Mouse (Mus musculus): ENCODE results near the gene Plekhm3.

Plekhm3 gene

GRCm38 (mm10) chr1:64927437-64928274, 29.0 kb downstream of the Plekhm3 start:
- DNase-seq: no peak

GRCm38 (mm10) chr1:64925594-64925993, 31.0 kb downstream of the Plekhm3 start:
- DNase-seq: no peak

GRCm38 (mm10) chr1:64924283-64924682, 32.3 kb downstream of the Plekhm3 start:
- no peak for DNase-seq

GRCm38 (mm10) chr1:64918810-64919528, 37.7 kb downstream of the Plekhm3 start:
- DNase-seq: no peak

- DNase-seq: no peak
Measured at GRCm38 (mm10) chr1:64917966-64918365, 38.7 kb downstream of the Plekhm3 start.

- no peak for DNase-seq
Measured at GRCm38 (mm10) chr1:64916884-64917507, 39.6 kb downstream of the Plekhm3 start.

- DNase-seq: no peak
Measured at GRCm38 (mm10) chr1:64914356-64914755, 42.3 kb downstream of the Plekhm3 start.

GRCm38 (mm10) chr1:64907740-64908139, 48.9 kb downstream of the Plekhm3 start:
- no peak for DNase-seq

- DNase-seq: no peak
Measured at GRCm38 (mm10) chr1:64906226-64906625, 50.4 kb downstream of the Plekhm3 start.

- DNase-seq: no peak
Measured at GRCm38 (mm10) chr1:64903415-64903814, 53.2 kb downstream of the Plekhm3 start.

- DNase-seq: no peak
Measured at GRCm38 (mm10) chr1:64902804-64903203, 53.8 kb downstream of the Plekhm3 start.

- no peak for DNase-seq
Measured at GRCm38 (mm10) chr1:64899763-64900162, 56.9 kb downstream of the Plekhm3 start.

GRCm38 (mm10) chr1:64897485-64897884, 59.1 kb downstream of the Plekhm3 start:
- DNase-seq: no peak

GRCm38 (mm10) chr1:64893806-64894205, 62.8 kb downstream of the Plekhm3 start:
- DNase-seq: no peak

- no peak for DNase-seq
Measured at GRCm38 (mm10) chr1:64891332-64891731, 65.3 kb downstream of the Plekhm3 start.

GRCm38 (mm10) chr1:64887502-64888203, 69.0 kb downstream of the Plekhm3 start:
- DNase-seq: no peak

- no peak for DNase-seq
Measured at GRCm38 (mm10) chr1:64886718-64887117, 69.9 kb downstream of the Plekhm3 start.

GRCm38 (mm10) chr1:64885328-64885727, 71.3 kb downstream of the Plekhm3 start:
- DNase-seq: no peak

- no peak for DNase-seq
Measured at GRCm38 (mm10) chr1:64884007-64884406, 72.6 kb downstream of the Plekhm3 start.

- DNase-seq: no peak
Measured at GRCm38 (mm10) chr1:64880613-64881012, 76.0 kb downstream of the Plekhm3 start.

- DNase-seq: no peak
Measured at GRCm38 (mm10) chr1:64878795-64879240, 77.8 kb downstream of the Plekhm3 start.

- DNase-seq: no peak
Measured at GRCm38 (mm10) chr1:64876276-64876675, 80.3 kb downstream of the Plekhm3 start.

GRCm38 (mm10) chr1:64875712-64876111, 80.9 kb downstream of the Plekhm3 start:
- DNase-seq: no peak
